ENCODE assay signal across 26 mouse cellular contexts in genomic region chr2:33839252-33839651, GRCm38 (mm10). TPM values are rescaled to one million over a fixed set of nuclear protein-coding genes. Genes with fewer than 3 reads are reported as not detected.
DNase-seq lines count a peak whose midpoint lies in the region; ATAC-seq and TF ChIP-seq lines count a peak whose summit lies in the region.
"Had no signal": no experiment of that assay in that cellular context is flagged by ENCODE, and none has a peak within 500 bp of the region (broad histone marks: within the 10 kb centered on the region; RNA-seq: fewer than 3 reads in every experiment).

No protein-coding gene starts in this region.

- no peaks in the 10 kb centered on the region for H3K9me3 ChIP-seq in liver, embryonic 11.5 days (ENCODE audit: control insufficient read depth, low read length)
- no peaks in the 10 kb centered on the region for H3K9me3 ChIP-seq in MEL (replicated peaks; ENCODE audit: insufficient read depth, low read length)
- H3K9me3 ChIP-seq in hindbrain, postnatal 0 days (ENCODE audit: low read length): no peaks in the 10 kb centered on the region
- H3K9me3 ChIP-seq in liver, postnatal 0 days (ENCODE audit: low read length): no peaks in the 10 kb centered on the region
- H3K9me3 ChIP-seq: embryonic facial prominence, embryonic 12.5 days; forebrain, embryonic 13.5 days; heart, embryonic 15.5 days; limb, embryonic 12.5 days had no signal

- no peaks in the 10 kb centered on the region for H3K27me3 ChIP-seq in liver, embryonic 11.5 days (replicated peaks; ENCODE audit: control insufficient read depth, insufficient read depth, low read length)
- H3K27me3 ChIP-seq in MEL (ENCODE audit: control insufficient read depth in 1 of 2, insufficient read depth in 2 of 2, low read length in 2 of 2): no peaks in the 10 kb centered on the region
- H3K27me3 ChIP-seq in hindbrain, postnatal 0 days (ENCODE audit: insufficient read depth, low read length): no peaks in the 10 kb centered on the region
- no peaks in the 10 kb centered on the region for H3K27me3 ChIP-seq in liver, postnatal 0 days (ENCODE audit: insufficient read depth, low read length)
- H3K27me3 ChIP-seq: CH12.LX; embryonic facial prominence, embryonic 12.5 days; forebrain, embryonic 13.5 days had no signal

- 0 out of 2 replicates have a peak overlapping the region, but pooled peaks have one; percentile 0 for H3K9ac ChIP-seq in liver, embryonic 11.5 days (ENCODE audit: low read depth, low read length)
- H3K9ac ChIP-seq in MEL (ENCODE audit: control insufficient read depth, low read depth, low read length, poor library complexity, severe bottlenecking): no peak overlapping the region
- no peak overlapping the region for H3K9ac ChIP-seq in hindbrain, postnatal 0 days (replicated peaks; ENCODE audit: low read length)
- H3K9ac ChIP-seq in liver, postnatal 0 days (replicated peaks): no peak overlapping the region
- H3K9ac ChIP-seq: embryonic facial prominence, embryonic 12.5 days; forebrain, embryonic 13.5 days; heart, embryonic 15.5 days; limb, embryonic 12.5 days had no signal

- TF ChIP-seq RAD21 in MEL (IDR thresholded peaks at IDR 0.05; ENCODE audit: low read depth, low read length): no peak

- ATAC-seq in liver, embryonic 11.5 days (replicated peaks; ENCODE audit: low FRiP score): no peak
- no peak for ATAC-seq in hindbrain, postnatal 0 days
- no peak for ATAC-seq in liver, postnatal 0 days
- ATAC-seq: activated CD4-positive, CD25-positive, alpha-beta regulatory T cell, adult 4 months; forebrain, embryonic 13.5 days; intestine, embryonic 16.5 days had no signal

- DNase-seq in liver, embryonic 11.5 days (ENCODE audit: low spot score): no peak
- no peak for DNase-seq in liver
- no peak for DNase-seq in MEL (ENCODE audit: low read depth, low spot score)
- no peak for DNase-seq in hindbrain, postnatal 0 days (ENCODE audit: low spot score)
- DNase-seq in liver, postnatal 0 days: no peak
- DNase-seq in layer of hippocampus, adult 2 months (ENCODE audit: low spot score in 2 of 2): no peak
- DNase-seq in kidney, postnatal 10 days: no peak
- DNase-seq: adrenal gland, adult 8-10 months; B cell, adult 2 months; cerebellum, adult 2 months; cerebellum, postnatal 25 days; gastrocnemius, adult 2 months; heart, postnatal 4 days; kidney, adult 9 months; kidney, postnatal 25 days; layer of hippocampus, postnatal 36 days; lung, adult 2 months; right cerebral cortex, postnatal 14 days had no signal

- TF ChIP-seq EP300 in MEL (IDR thresholded peaks at IDR 0.05; ENCODE audit: low read depth in 1 of 2, low read length in 2 of 2): no peak
- peak; percentile 80; the same call in 1 of the 2 replicates for TF ChIP-seq EP300 in liver, postnatal 0 days (IDR thresholded peaks at IDR 0.05; ENCODE audit: low read depth)

- TF ChIP-seq POLR2A in MEL (IDR thresholded peaks at IDR 0.05; ENCODE audit: control insufficient read depth in 1 of 2, insufficient read depth in 1 of 2, low read depth in 1 of 2, low read length in 2 of 2, poor library complexity in 1 of 2): no peak

- no peaks in the 10 kb centered on the region for H3K36me3 ChIP-seq in liver, embryonic 11.5 days (ENCODE audit: control insufficient read depth, insufficient read depth, low read length)
- peaks cover 0 to 30% of the 10 kb centered on the region in 2 experiments; a peak in 2 of 4 replicates for H3K36me3 ChIP-seq in MEL (ENCODE audit: control insufficient read depth in 1 of 2, insufficient read depth in 2 of 2, low read length in 2 of 2)
- peaks cover 4% of the 10 kb centered on the region; the same call in 1 of the 2 replicates for H3K36me3 ChIP-seq in hindbrain, postnatal 0 days (ENCODE audit: insufficient read depth, low read length)
- peaks cover 4% of the 10 kb centered on the region; the same call in 1 of the 2 replicates for H3K36me3 ChIP-seq in liver, postnatal 0 days (replicated peaks; ENCODE audit: insufficient read depth, low read length)
- H3K36me3 ChIP-seq: heart, embryonic 15.5 days had no signal

- H3K79me2 ChIP-seq in MEL (ENCODE audit: control insufficient read depth, insufficient read depth, low read length, poor library complexity): no peaks in the 10 kb centered on the region

- H3K4me3 ChIP-seq in liver, embryonic 11.5 days (ENCODE audit: low read depth, low read length): no peak overlapping the region
- H3K4me3 ChIP-seq in MEL (ENCODE audit: control insufficient read depth in 1 of 2, insufficient read depth in 1 of 2, low read depth in 2 of 2, low read length in 2 of 2): no peak overlapping the region
- no peak overlapping the region for H3K4me3 ChIP-seq in hindbrain, postnatal 0 days (ENCODE audit: low read length)
- no peak overlapping the region for H3K4me3 ChIP-seq in liver, postnatal 0 days (ENCODE audit: low read depth, low read length)
- no peak overlapping the region for H3K4me3 ChIP-seq in layer of hippocampus, adult 2 months
- H3K4me3 ChIP-seq: embryonic facial prominence, embryonic 12.5 days; forebrain, embryonic 13.5 days; gastrocnemius, adult 2 months; heart, embryonic 15.5 days; limb, embryonic 12.5 days had no signal

- no peak overlapping the region for H3K4me2 ChIP-seq in liver, embryonic 11.5 days
- no peak overlapping the region for H3K4me2 ChIP-seq in hindbrain, postnatal 0 days (ENCODE audit: low read depth, low read length)
- peak overlapping the region; percentile 0; the same call in 1 of the 2 replicates for H3K4me2 ChIP-seq in liver, postnatal 0 days (ENCODE audit: low read depth, low read length)
- H3K4me2 ChIP-seq: embryonic facial prominence, embryonic 12.5 days; forebrain, embryonic 13.5 days; heart, embryonic 15.5 days; limb, embryonic 12.5 days had no signal

- TF ChIP-seq CTCF in MEL (IDR thresholded peaks at IDR 0.05 in 2 of 3, conservative IDR thresholded peaks at IDR 0.05 in 1 of 3; ENCODE audit: control insufficient read depth in 1 of 3, insufficient read depth in 1 of 3, low read depth in 2 of 3, low read length in 3 of 3, poor library complexity in 1 of 3, severe bottlenecking in 1 of 3): no peak
- TF ChIP-seq CTCF in hindbrain, postnatal 0 days (IDR thresholded peaks at IDR 0.05; ENCODE audit: low read depth): no peak
- TF ChIP-seq CTCF in liver, postnatal 0 days (IDR thresholded peaks at IDR 0.05; ENCODE audit: low read depth): no peak
- TF ChIP-seq CTCF in layer of hippocampus, adult 2 months (conservative IDR thresholded peaks at IDR 0.05): no peak

- peaks cover 67% of the 10 kb centered on the region for H3K4me1 ChIP-seq in liver, embryonic 11.5 days (replicated peaks; ENCODE audit: control insufficient read depth, insufficient read depth, low read length)
- peaks cover 21 to 42% of the 10 kb centered on the region in 2 experiments for H3K4me1 ChIP-seq in MEL (ENCODE audit: control insufficient read depth in 1 of 2, insufficient read depth in 2 of 2, low read length in 2 of 2)
- peaks cover 11% of the 10 kb centered on the region; the same call in 1 of the 2 replicates for H3K4me1 ChIP-seq in hindbrain, postnatal 0 days (ENCODE audit: insufficient read depth, low read length)
- peaks cover 47% of the 10 kb centered on the region for H3K4me1 ChIP-seq in liver, postnatal 0 days (ENCODE audit: insufficient read depth)

- peak overlapping the region; percentile 51 for H3K27ac ChIP-seq in liver, embryonic 11.5 days (ENCODE audit: low read depth, low read length)
- no peak overlapping the region for H3K27ac ChIP-seq in MEL (ENCODE audit: control insufficient read depth, low read depth, low read length)
- peak overlapping the region; percentile 45; the same call in 1 of the 2 replicates for H3K27ac ChIP-seq in hindbrain, postnatal 0 days
- H3K27ac ChIP-seq in liver, postnatal 0 days (ENCODE audit: low read depth): 0 out of 2 replicates have a peak overlapping the region, but pooled peaks have one; percentile 52
- H3K27ac ChIP-seq in layer of hippocampus, adult 2 months: no peak overlapping the region
- H3K27ac ChIP-seq: embryonic facial prominence, embryonic 12.5 days; forebrain, embryonic 13.5 days; gastrocnemius, adult 2 months; heart, embryonic 15.5 days; limb, embryonic 12.5 days; stomach, postnatal 0 days had no signal

TF ChIP-seq in MEL, 35 proteins besides CTCF, POLR2A, EP300 and RAD21 (continues in another document):
- TF ChIP-seq MAFK (IDR thresholded peaks at IDR 0.05; ENCODE audit: borderline replicate concordance, low read depth, low read length) (no peak), GABPA (IDR thresholded peaks at IDR 0.05; ENCODE audit: low read depth, low read length) (no peak), TBP (IDR thresholded peaks at IDR 0.05; ENCODE audit: low read depth, low read length) (no peak), ZMIZ1 (IDR thresholded peaks at IDR 0.05; ENCODE audit: low read depth, low read length) (no peak), ZKSCAN1 (IDR thresholded peaks at IDR 0.05; ENCODE audit: low read depth, low read length) (no peak), CHD1 (IDR thresholded peaks at IDR 0.05; ENCODE audit: low read depth, low read length) (no peak), MXI1 (IDR thresholded peaks at IDR 0.05; ENCODE audit: low read depth, low read length) (no peak), TAL1 (IDR thresholded peaks at IDR 0.05; ENCODE audit: low read length) (peak; percentile 18), UBTF (IDR thresholded peaks at IDR 0.05; ENCODE audit: borderline replicate concordance, insufficient read depth, low read depth, low read length) (no peak), MAX (IDR thresholded peaks at IDR 0.05; ENCODE audit: low read length) (no peak), NELFE (IDR thresholded peaks at IDR 0.05; ENCODE audit: low read depth, low read length) (no peak), BHLHE40 (IDR thresholded peaks at IDR 0.05; ENCODE audit: borderline replicate concordance, low read depth, low read length) (no peak), MEF2A (IDR thresholded peaks at IDR 0.05; ENCODE audit: extremely low read depth, insufficient replicate concordance, low read depth, low read length, poor library complexity, severe bottlenecking) (0 out of 2 replicates have a peak, but pooled peaks have one; percentile 77), ZNF384 (IDR thresholded peaks at IDR 0.05; ENCODE audit: low read depth, low read length) (no peak), GATA1 (IDR thresholded peaks at IDR 0.05; ENCODE audit: low read depth, low read length) (peak; percentile 21; the same call in 1 of the 2 replicates), ZC3H11A (IDR thresholded peaks at IDR 0.05; ENCODE audit: low read depth, low read length) (no peak), E2F4 (IDR thresholded peaks at IDR 0.05; ENCODE audit: borderline replicate concordance, low read depth, low read length) (no peak)

RNA-seq across cellular contexts. Expression of gene Mvb12b, which starts 48.5 kb away (rescaled TPM):
- 17.7 and 18.3 TPM in 2 replicates for polyA plus RNA-seq in liver, embryonic 11.5 days (2014; fragmentation: Nextera tagmentation; extraction: Ambion mirVana)
- total RNA-seq in MEL (2012; rRNA removed): 19.6 and 22.8 TPM in 2 replicates
- polyA plus RNA-seq in MEL (2012; ENCODE audit: insufficient read depth in 1 of 2, insufficient read length in 2 of 2, low read depth in 1 of 2, low replicate concordance in 2 of 2, missing spikeins in 1 of 2): 10 to 100 TPM in 1 of 2 experiments, not detected in 1; 23.3 TPM
- 134 and 142 TPM in 2 replicates for total RNA-seq in hindbrain, postnatal 0 days (2014; rRNA removed)
- 55.4 and 64.1 TPM in 2 replicates for polyA plus RNA-seq in hindbrain, postnatal 0 days (2015; fragmentation: Nextera tagmentation; extraction: Ambion mirVana)
- 7.8 and 8.1 TPM in 2 replicates for polyA plus RNA-seq in liver, postnatal 0 days (2015; fragmentation: Nextera tagmentation; extraction: Ambion mirVana)
- total RNA-seq in layer of hippocampus, adult 2 months (2021): 10 to 100 TPM; 82.0 to 83.6 TPM

Comparison
In these comparisons a context has a peak if more than half of its experiments do, and no peak if none do; other contexts are left out.
1. H3K27ac ChIP-seq: peak in liver, embryonic 11.5 days (single experiment), hindbrain, postnatal 0 days (single experiment) and liver, postnatal 0 days (single experiment); none in MEL (single experiment) and layer of hippocampus, adult 2 months (single experiment).